Mouse (Mus musculus): ENCODE measurements around the gene Rgmb. TPM values are rescaled to one million over a fixed set of nuclear protein-coding genes. Genes with fewer than 3 reads are reported as not detected.

The Rgmb gene
- polyA plus RNA-seq, 1 experiment from 2014 or later = 12.9 TPM

DNA sequence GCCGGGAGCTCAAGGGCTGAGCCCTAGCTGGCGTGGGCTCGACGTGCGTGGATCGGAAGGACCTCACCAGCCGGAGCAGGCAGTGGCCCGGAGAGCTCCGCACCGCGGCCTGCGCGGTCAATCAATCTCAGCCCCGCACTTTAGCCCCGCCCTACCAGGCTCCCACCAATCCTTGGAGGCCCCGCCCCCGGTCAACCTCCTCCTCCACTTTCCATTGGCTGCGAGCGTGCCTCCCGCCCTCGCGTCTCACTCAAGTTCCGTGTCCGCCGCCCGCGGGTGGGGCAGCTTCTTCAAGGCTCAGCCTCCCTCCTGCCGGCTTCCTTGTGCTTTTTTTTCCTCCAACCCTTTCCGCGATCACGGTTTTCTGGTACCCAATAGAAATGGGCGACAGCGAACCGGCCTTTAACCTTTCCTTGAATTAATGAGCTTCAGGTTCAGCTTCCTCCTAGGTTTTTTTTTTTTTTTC is 4.4 kb downstream of the Rgmb start:
- Histone ChIP-seq H3K36me3 (ENCODE audit: control insufficient read depth, insufficient read depth, low read length) (no peaks in the 10 kb centered on the region), H3K4me2 (ENCODE audit: low read length) (peak overlapping the region; percentile 97), H3K4me3 (ENCODE audit: control insufficient read depth in 1 of 2, insufficient read depth in 1 of 2, low read depth in 1 of 2, low read length in 2 of 2) (peak overlapping the region; percentile 89 to 96), H3K4me1 (ENCODE audit: control insufficient read depth in 2 of 2, insufficient read depth in 2 of 2, low read length in 2 of 2) (peaks cover 5 to 38% of the 10 kb centered on the region in 2 experiments), H3K27me3 (ENCODE audit: control insufficient read depth, insufficient read depth, low read length) (no peaks in the 10 kb centered on the region), H3K27ac (replicated peaks in 1 of 2; ENCODE audit: control insufficient read depth in 1 of 2, insufficient read depth in 1 of 2, low read depth in 2 of 2, low read length in 2 of 2) (peak overlapping the region; percentile 65 to 87), H3K9ac (ENCODE audit: low read length) (peak overlapping the region; percentile 94), H3K9me3 (ENCODE audit: control insufficient read depth, low read length) (no peaks in the 10 kb centered on the region)
- under 1% methylated on average over 34 of the region's 34 CpGs for WGBS
- peak; percentile 95 for ATAC-seq (ENCODE audit: insufficient number of reproducible peaks, insufficient read depth, low FRiP score, low read depth)

DNA sequence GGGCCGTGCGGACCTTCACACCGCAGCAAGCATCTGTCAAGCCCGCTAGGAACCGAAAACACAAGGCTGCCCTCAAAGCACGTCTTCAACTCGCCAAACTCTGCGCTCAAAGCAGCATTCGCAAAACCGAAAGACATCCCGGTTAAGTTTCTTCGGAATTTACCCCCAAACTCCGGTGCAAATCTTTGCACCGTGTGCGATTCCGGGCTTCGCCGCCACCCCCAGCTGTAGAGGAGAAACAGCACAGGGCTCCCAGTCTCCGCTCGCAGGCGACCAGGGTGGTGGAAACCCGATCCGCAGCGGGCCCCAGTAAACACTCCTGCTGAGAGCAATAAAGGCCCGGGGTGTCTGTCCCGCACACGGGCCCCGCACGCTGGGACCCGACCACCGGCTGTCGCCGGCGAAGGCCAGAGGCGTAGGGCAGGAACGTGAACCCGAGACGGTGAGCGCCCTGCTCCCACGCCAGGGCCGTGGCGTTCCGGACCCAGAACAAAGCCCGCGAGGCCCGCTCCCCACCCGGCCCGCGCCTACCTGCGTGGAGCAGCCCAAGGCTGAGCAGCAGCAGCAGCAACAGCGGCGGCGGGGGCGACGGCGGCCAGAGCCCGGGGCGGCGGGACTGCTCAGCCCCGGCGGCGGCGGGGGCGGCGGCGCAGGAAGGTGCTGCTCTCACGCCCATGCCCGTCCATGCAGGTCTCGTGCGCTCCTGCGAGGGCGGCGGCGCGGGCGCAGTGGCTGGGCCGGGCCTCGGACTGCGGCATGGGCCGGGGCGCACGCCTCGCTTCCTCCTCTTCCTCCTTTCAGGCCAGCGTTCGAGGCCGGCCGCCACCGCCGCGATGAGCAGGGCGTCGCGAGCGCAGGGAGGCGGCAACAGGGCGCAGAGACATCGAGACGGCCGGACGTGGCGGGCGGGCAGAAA is 5.1 kb downstream of the Rgmb start:
- peak overlapping the region; percentile 65 to 87 for H3K27ac ChIP-seq (replicated peaks in 1 of 2; ENCODE audit: control insufficient read depth in 1 of 2, insufficient read depth in 1 of 2, low read depth in 2 of 2, low read length in 2 of 2)
- peak; percentile 48 for ATAC-seq (ENCODE audit: insufficient number of reproducible peaks, insufficient read depth, low FRiP score, low read depth)
- no peaks in the 10 kb centered on the region for H3K27me3 ChIP-seq (ENCODE audit: control insufficient read depth, insufficient read depth, low read length)
- no peaks in the 10 kb centered on the region for H3K9me3 ChIP-seq (ENCODE audit: control insufficient read depth, low read length)
- peak overlapping the region; percentile 97 for H3K4me2 ChIP-seq (ENCODE audit: low read length)
- under 1% methylated on average over 93 of the region's 102 CpGs for WGBS
- peak overlapping the region; percentile 94 for H3K9ac ChIP-seq (ENCODE audit: low read length)
- H3K4me1 ChIP-seq (ENCODE audit: control insufficient read depth in 2 of 2, insufficient read depth in 2 of 2, low read length in 2 of 2) = peaks cover 5 to 35% of the 10 kb centered on the region in 2 experiments
- peak overlapping the region; percentile 89 to 96 for H3K4me3 ChIP-seq (ENCODE audit: control insufficient read depth in 1 of 2, insufficient read depth in 1 of 2, low read depth in 1 of 2, low read length in 2 of 2)
- H3K36me3 ChIP-seq (ENCODE audit: control insufficient read depth, insufficient read depth, low read length) = peaks cover 1% of the 10 kb centered on the region; the same call in 1 of the 2 replicates

GRCm38 (mm10) chr17:15824854-15825253 is 6.0 kb downstream of the Rgmb start:
- peak overlapping the region; percentile 97 for H3K4me2 ChIP-seq (ENCODE audit: low read length)
- peaks cover 5 to 34% of the 10 kb centered on the region in 2 experiments for H3K4me1 ChIP-seq (ENCODE audit: control insufficient read depth in 2 of 2, insufficient read depth in 2 of 2, low read length in 2 of 2)
- peak overlapping the region; percentile 94 for H3K9ac ChIP-seq (ENCODE audit: low read length)
- peak overlapping the region; percentile 19 to 96; a peak in 3 of 4 replicates for H3K4me3 ChIP-seq (ENCODE audit: control insufficient read depth in 1 of 2, insufficient read depth in 1 of 2, low read depth in 1 of 2, low read length in 2 of 2)
- no peak overlapping the region; a peak in 1 of 4 replicates for H3K27ac ChIP-seq (replicated peaks in 1 of 2; ENCODE audit: control insufficient read depth in 1 of 2, insufficient read depth in 1 of 2, low read depth in 2 of 2, low read length in 2 of 2)
- no peaks in the 10 kb centered on the region for H3K9me3 ChIP-seq (ENCODE audit: control insufficient read depth, low read length)
- no peak for ATAC-seq (ENCODE audit: insufficient number of reproducible peaks, insufficient read depth, low FRiP score, low read depth)
- no peaks in the 10 kb centered on the region for H3K27me3 ChIP-seq (ENCODE audit: control insufficient read depth, insufficient read depth, low read length)
- 33% methylated on average over 3 of the region's 3 CpGs for WGBS
- peaks cover 4% of the 10 kb centered on the region; the same call in 1 of the 2 replicates for H3K36me3 ChIP-seq (ENCODE audit: control insufficient read depth, insufficient read depth, low read length)

DNA sequence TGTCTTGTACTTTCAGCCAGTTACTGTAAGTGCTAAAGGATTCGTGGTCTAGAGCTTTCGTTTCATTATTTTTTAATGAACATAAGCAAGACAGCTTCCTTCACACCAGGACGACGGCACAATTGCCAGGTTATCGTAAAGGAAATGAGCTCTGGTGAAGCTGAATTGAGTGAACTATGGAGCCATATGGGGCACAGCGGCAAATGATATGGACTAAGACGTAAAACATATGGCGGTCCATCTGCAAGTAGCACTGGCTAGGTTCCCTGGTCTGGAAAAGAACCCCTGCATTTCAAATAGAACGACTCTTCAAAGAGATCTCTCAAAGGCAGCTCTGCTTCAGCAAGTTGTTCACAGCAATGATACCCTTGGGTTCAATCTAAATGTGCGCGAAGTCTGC is 6.5 kb downstream of the Rgmb start:
- peak overlapping the region; percentile 19 to 96; a peak in 3 of 4 replicates for H3K4me3 ChIP-seq (ENCODE audit: control insufficient read depth in 1 of 2, insufficient read depth in 1 of 2, low read depth in 1 of 2, low read length in 2 of 2)

GRCm38 (mm10) chr17:15823838-15824237 is 7.0 kb downstream of the Rgmb start:
- H3K9ac ChIP-seq (ENCODE audit: low read length) = peak overlapping the region; percentile 94
- 56% methylated on average over 3 of the region's 3 CpGs for WGBS
- H3K36me3 ChIP-seq (ENCODE audit: control insufficient read depth, insufficient read depth, low read length) = peaks cover 9% of the 10 kb centered on the region; the same call in 1 of the 2 replicates
- no peaks in the 10 kb centered on the region for H3K27me3 ChIP-seq (ENCODE audit: control insufficient read depth, insufficient read depth, low read length)
- H3K4me1 ChIP-seq (ENCODE audit: control insufficient read depth in 2 of 2, insufficient read depth in 2 of 2, low read length in 2 of 2) = peaks cover 5 to 36% of the 10 kb centered on the region in 2 experiments
- peak overlapping the region; percentile 97 for H3K4me2 ChIP-seq (ENCODE audit: low read length)
- H3K27ac ChIP-seq (replicated peaks in 1 of 2; ENCODE audit: control insufficient read depth in 1 of 2, insufficient read depth in 1 of 2, low read depth in 2 of 2, low read length in 2 of 2) = 0 out of 4 replicates have a peak overlapping the region, but pooled peaks of 1 of the 2 experiments have one; percentile 16
- peak overlapping the region in 1 of 2 experiments; percentile 96; a peak in 2 of 4 replicates for H3K4me3 ChIP-seq (ENCODE audit: control insufficient read depth in 1 of 2, insufficient read depth in 1 of 2, low read depth in 1 of 2, low read length in 2 of 2)
- no peak for ATAC-seq (ENCODE audit: insufficient number of reproducible peaks, insufficient read depth, low FRiP score, low read depth)
- H3K9me3 ChIP-seq (ENCODE audit: control insufficient read depth, low read length) = no peaks in the 10 kb centered on the region

More for the DNA sequence above, 6.5 kb downstream of the Rgmb start:
- H3K27ac ChIP-seq (replicated peaks in 1 of 2; ENCODE audit: control insufficient read depth in 1 of 2, insufficient read depth in 1 of 2, low read depth in 2 of 2, low read length in 2 of 2) = peak overlapping the region in 1 of 2 experiments; percentile 16; a peak in 1 of 4 replicates
- peak overlapping the region; percentile 97 for H3K4me2 ChIP-seq (ENCODE audit: low read length)
- H3K27me3 ChIP-seq (ENCODE audit: control insufficient read depth, insufficient read depth, low read length) = no peaks in the 10 kb centered on the region
- WGBS = 58% methylated on average over 11 of the region's 11 CpGs
- H3K4me1 ChIP-seq (ENCODE audit: control insufficient read depth in 2 of 2, insufficient read depth in 2 of 2, low read length in 2 of 2) = peaks cover 5 to 34% of the 10 kb centered on the region in 2 experiments
- H3K9ac ChIP-seq (ENCODE audit: low read length) = peak overlapping the region; percentile 94
- peaks cover 5% of the 10 kb centered on the region; the same call in 1 of the 2 replicates for H3K36me3 ChIP-seq (ENCODE audit: control insufficient read depth, insufficient read depth, low read length)
- H3K9me3 ChIP-seq (ENCODE audit: control insufficient read depth, low read length) = no peaks in the 10 kb centered on the region
- no peak for ATAC-seq (ENCODE audit: insufficient number of reproducible peaks, insufficient read depth, low FRiP score, low read depth)

DNA sequence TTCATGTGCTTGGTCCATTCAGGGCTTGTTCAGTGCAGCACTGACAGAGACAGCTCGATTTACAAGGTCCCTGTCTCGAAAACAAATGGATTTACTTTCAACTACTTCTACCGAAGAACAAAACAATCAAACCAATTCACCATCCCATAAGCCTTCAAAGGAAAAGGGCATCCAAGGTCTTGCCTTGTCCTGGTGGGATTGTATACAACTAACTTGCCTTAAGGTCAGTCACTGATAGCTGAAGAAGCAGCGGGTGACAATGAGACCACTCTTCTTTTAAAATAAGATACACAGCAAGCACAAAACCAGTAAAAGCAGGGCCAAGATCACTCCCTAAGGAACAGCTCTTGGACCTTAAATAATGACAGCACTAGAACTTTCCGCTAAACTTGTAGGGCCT is 7.6 kb downstream of the Rgmb start:
- no peak overlapping the region for H3K9ac ChIP-seq (ENCODE audit: low read length)
- ATAC-seq (ENCODE audit: insufficient number of reproducible peaks, insufficient read depth, low FRiP score, low read depth) = no peak
- 86% methylated on average over 5 of the region's 5 CpGs for WGBS

GRCm38 (mm10) chr17:15822376-15822775 is 8.5 kb downstream of the Rgmb start:
- Histone ChIP-seq H3K4me2 (ENCODE audit: low read length) (no peak overlapping the region), H3K27me3 (ENCODE audit: control insufficient read depth, insufficient read depth, low read length) (no peaks in the 10 kb centered on the region), H3K9ac (ENCODE audit: low read length) (no peak overlapping the region), H3K36me3 (ENCODE audit: control insufficient read depth, insufficient read depth, low read length) (peaks cover 12% of the 10 kb centered on the region; the same call in 1 of the 2 replicates), H3K27ac (replicated peaks in 1 of 2; ENCODE audit: control insufficient read depth in 1 of 2, insufficient read depth in 1 of 2, low read depth in 2 of 2, low read length in 2 of 2) (no peak overlapping the region), H3K4me3 (ENCODE audit: control insufficient read depth in 1 of 2, insufficient read depth in 1 of 2, low read depth in 1 of 2, low read length in 2 of 2) (no peak overlapping the region), H3K4me1 (ENCODE audit: control insufficient read depth in 2 of 2, insufficient read depth in 2 of 2, low read length in 2 of 2) (peaks cover 7 to 42% of the 10 kb centered on the region in 2 experiments), H3K9me3 (ENCODE audit: control insufficient read depth, low read length) (no peaks in the 10 kb centered on the region)
- 87% methylated on average over 7 of the region's 7 CpGs for WGBS
- no peak for ATAC-seq (ENCODE audit: insufficient number of reproducible peaks, insufficient read depth, low FRiP score, low read depth)

More for the DNA sequence above, 7.6 kb downstream of the Rgmb start:
- Histone ChIP-seq H3K9me3 (ENCODE audit: control insufficient read depth, low read length) (no peaks in the 10 kb centered on the region), H3K36me3 (ENCODE audit: control insufficient read depth, insufficient read depth, low read length) (peaks cover 9% of the 10 kb centered on the region; the same call in 1 of the 2 replicates), H3K27ac (replicated peaks in 1 of 2; ENCODE audit: control insufficient read depth in 1 of 2, insufficient read depth in 1 of 2, low read depth in 2 of 2, low read length in 2 of 2) (no peak overlapping the region), H3K4me2 (ENCODE audit: low read length) (no peak overlapping the region), H3K27me3 (ENCODE audit: control insufficient read depth, insufficient read depth, low read length) (no peaks in the 10 kb centered on the region), H3K4me1 (ENCODE audit: control insufficient read depth in 2 of 2, insufficient read depth in 2 of 2, low read length in 2 of 2) (peaks cover 7 to 41% of the 10 kb centered on the region in 2 experiments), H3K4me3 (ENCODE audit: control insufficient read depth in 1 of 2, insufficient read depth in 1 of 2, low read depth in 1 of 2, low read length in 2 of 2) (no peak overlapping the region)
